Mouse (Mus musculus) cerebellum, adult 9-10 months (tissue): ENCODE results near the gene Dmbt1.
"Not testable (repeated sequence)": the region's sequence is repeated elsewhere in the genome, so short reads cannot be mapped to it uniquely, and the experiment has no call there.

Experiments
- DNase-seq: peaks from one replicate; pipeline ENCODE4 v3.0.0; 2022

Dmbt1 gene

GRCm38 (mm10) chr7:131031755-131032154, at the start of gene Dmbt1:
Dmbt1 (plus strand) TSS chr7:131032053.
- no peak for DNase-seq

GRCm38 (mm10) chr7:130982371-130982770, 49.5 kb upstream of the Dmbt1 start:
- DNase-seq: no peak

- no peak for DNase-seq
These were observed 49.0 kb upstream of the Dmbt1 start for GRCm38 (mm10) chr7:130982881-130983280.

- no peak for DNase-seq
These were observed 47.6 kb upstream of the Dmbt1 start for GRCm38 (mm10) chr7:130984294-130984693.

GRCm38 (mm10) chr7:130985193-130985592, 46.7 kb upstream of the Dmbt1 start:
- no peak for DNase-seq

GRCm38 (mm10) chr7:130985716-130986115, 46.1 kb upstream of the Dmbt1 start:
- no peak for DNase-seq

- no peak for DNase-seq
These were observed 43.7 kb upstream of the Dmbt1 start for GRCm38 (mm10) chr7:130988146-130988545.

- no peak for DNase-seq
These were observed 42.5 kb upstream of the Dmbt1 start for GRCm38 (mm10) chr7:130989371-130989770.

- no peak for DNase-seq
These were observed 40.6 kb upstream of the Dmbt1 start for GRCm38 (mm10) chr7:130991174-130991789.

- DNase-seq: no peak
These were observed 37.9 kb upstream of the Dmbt1 start for GRCm38 (mm10) chr7:130993907-130994306.

GRCm38 (mm10) chr7:131001976-131002726, 29.7 kb upstream of the Dmbt1 start:
- DNase-seq: no peak

GRCm38 (mm10) chr7:131004071-131004470, 27.8 kb upstream of the Dmbt1 start:
- DNase-seq: no peak

- no peak for DNase-seq
These were observed 24.6 kb upstream of the Dmbt1 start for GRCm38 (mm10) chr7:131007221-131007620.

- no peak for DNase-seq
These were observed 22.7 kb upstream of the Dmbt1 start for GRCm38 (mm10) chr7:131009178-131009577.

- no peak for DNase-seq
These were observed 20.0 kb upstream of the Dmbt1 start for GRCm38 (mm10) chr7:131011901-131012300.

GRCm38 (mm10) chr7:131019181-131019580, 12.7 kb upstream of the Dmbt1 start:
- DNase-seq: no peak

GRCm38 (mm10) chr7:131024807-131025206, 7.0 kb upstream of the Dmbt1 start:
- DNase-seq: no peak

GRCm38 (mm10) chr7:131027557-131027956, 4.3 kb upstream of the Dmbt1 start:
- DNase-seq: no peak

- DNase-seq: no peak
These were observed 4.5 kb downstream of the Dmbt1 start for GRCm38 (mm10) chr7:131036396-131036795.

GRCm38 (mm10) chr7:131037083-131037482, 5.2 kb downstream of the Dmbt1 start:
- DNase-seq: no peak

- not testable (repeated sequence) for DNase-seq
These were observed 8.9 kb downstream of the Dmbt1 start for GRCm38 (mm10) chr7:131040760-131041159.

- DNase-seq: no peak
These were observed 10.8 kb downstream of the Dmbt1 start for GRCm38 (mm10) chr7:131042657-131043056.

GRCm38 (mm10) chr7:131045258-131045835, 13.5 kb downstream of the Dmbt1 start:
- not testable (repeated sequence) for DNase-seq

GRCm38 (mm10) chr7:131049829-131050228, 18.0 kb downstream of the Dmbt1 start:
- DNase-seq: not testable (repeated sequence)
